Mouse (Mus musculus) C2C12 (cell line): ENCODE results near the gene Tmem129.

ENCODE experiments used
- CTCF ChIP-seq: IDR thresholded peaks from one replicate; pipeline ENCODE4 v1.5.1; 2011; ENCODE audit not compliant: control insufficient read depth, insufficient read depth, insufficient read length
- MAX ChIP-seq: IDR thresholded peaks from one replicate; pipeline ENCODE4 v1.6.1; 2011; ENCODE audit warnings: mild to moderate bottlenecking, control low read depth
- USF1 ChIP-seq: IDR thresholded peaks from one replicate; pipeline ENCODE4 v1.6.1; 2011; ENCODE audit warnings: low read depth, mild to moderate bottlenecking, control low read depth, moderate library complexity

DNA sequence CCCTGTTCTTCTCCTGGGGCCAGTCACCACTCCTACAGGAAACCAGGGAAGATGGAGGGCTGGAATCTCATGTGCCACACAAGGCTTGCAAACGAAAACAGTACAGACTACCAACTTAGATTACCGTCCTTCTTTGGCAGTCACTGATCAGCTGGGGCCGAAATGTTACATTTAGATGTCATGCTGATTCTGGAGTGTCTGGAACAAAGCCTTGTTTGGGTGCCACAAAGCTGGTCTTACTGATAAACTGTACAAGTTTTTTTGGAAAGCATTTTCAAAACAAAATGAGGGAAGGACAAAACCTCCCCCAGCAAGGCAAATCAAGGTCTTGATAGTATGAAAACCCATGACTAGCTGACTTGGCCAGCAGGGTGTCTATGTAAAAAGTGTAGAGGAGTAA, 34.5 kb downstream of the Tmem129 start:
- TF ChIP-seq USF1 (no peak), CTCF (no peak), MAX (no peak)
